Mouse (Mus musculus) hindbrain, embryonic 15.5 days (tissue): ENCODE results near the gene Obox6. TPM values are rescaled to one million over a fixed set of nuclear protein-coding genes. Genes with fewer than 3 reads are reported as not detected.

Experiments used
- ATAC-seq: fragments of 200-750 bp; cut with Nextera tagmentation; 2 replicates; pipeline ENCODE4 v1.8.0; 2017; ENCODE audit warnings: low read depth, moderate number of reproducible peaks, moderate TSS enrichment; ENCODE audit not compliant: low FRiP score
- H3K27ac ChIP-seq: fragments of 300-500 bp; sonication (generic); replicated peaks from 2 replicates; pipeline ENCODE4 v1.5.1; 2015; ENCODE audit warnings: mild to moderate bottlenecking, inconsistent platforms
- H3K27me3 ChIP-seq: fragments of 300-500 bp; sonication (generic); 2 replicates; pipeline ENCODE4 v1.6.1; 2015; ENCODE audit warnings: control low read depth, inconsistent platforms
- H3K36me3 ChIP-seq: fragments of 300-500 bp; sonication (generic); 2 replicates; pipeline ENCODE4 v1.6.1; 2015; ENCODE audit warnings: control low read depth, inconsistent platforms
- H3K4me1 ChIP-seq: fragments of 300-500 bp; sonication (generic); replicated peaks from 2 replicates; pipeline ENCODE4 v1.6.1; 2015; ENCODE audit warnings: control low read depth, inconsistent platforms
- H3K4me2 ChIP-seq: fragments of 300-500 bp; sonication (generic); 2 replicates; pipeline ENCODE4 v1.6.1; 2015; ENCODE audit warnings: moderate library complexity, mild to moderate bottlenecking, inconsistent platforms
- H3K4me3 ChIP-seq: fragments of 300-500 bp; sonication (generic); 2 replicates; pipeline ENCODE4 v1.5.1; 2015; ENCODE audit warnings: mild to moderate bottlenecking, inconsistent platforms
- H3K9ac ChIP-seq: fragments of 300-500 bp; sonication (generic); 2 replicates; pipeline ENCODE4 v1.6.1; 2015; ENCODE audit warnings: inconsistent platforms
- H3K9me3 ChIP-seq: fragments of 300-500 bp; sonication (generic); 2 replicates; pipeline ENCODE4 v1.6.1; 2016; ENCODE audit warnings: control low read depth, inconsistent platforms
- WGBS: fragments of 180-500 bp; shearing (Covaris S2); methylation state at CpG from one replicate; pipeline ENCODE4 v1.1.7; 2015; 5-methylcytosine and 5-hydroxymethylcytosine counted together
- polyA plus RNA-seq: library from polyadenylated mRNA; unstranded; fragments of >200 nt; fragmentation: Nextera tagmentation; extraction: Ambion mirVana; gene quantifications from 2 replicates; pipeline ENCODE4 v1.2.1, GENCODE M21; 2015

Obox6 gene
- polyA plus RNA-seq, result not detected in 2 replicates

- 93% methylated on average over 3 of the region's 3 CpGs for WGBS
Observed at GRCm38 (mm10) chr7:15839578-15839977, at the start of gene Obox6. Obox6 (minus strand) TSS chr7:15839678.

GRCm38 (mm10) chr7:15884127-15884526, 44.6 kb upstream of the Obox6 start:
- H3K27me3 ChIP-seq, result no peaks in the 10 kb centered on the region
- H3K4me2 ChIP-seq, result no peak overlapping the region
- H3K9me3 ChIP-seq, result no peaks in the 10 kb centered on the region
- no peaks in the 10 kb centered on the region for H3K4me1 ChIP-seq
- no peak overlapping the region for H3K4me3 ChIP-seq
- H3K36me3 ChIP-seq, result no peaks in the 10 kb centered on the region
- no peak for ATAC-seq
- no peak overlapping the region for H3K9ac ChIP-seq
- no peak overlapping the region for H3K27ac ChIP-seq
- 90% methylated on average over 2 of the region's 2 CpGs for WGBS

More at GRCm38 (mm10) chr7:15839578-15839977, at the start of gene Obox6:
- Histone ChIP-seq H3K4me2 (no peak within 1 kb of the TSS), H3K27me3 (no peaks in the 10 kb centered on the region), H3K36me3 (no peaks in the 10 kb centered on the region), H3K4me1 (no peaks in the 10 kb centered on the region), H3K4me3 (no peak within 1 kb of the TSS), H3K9me3 (peaks cover 6% of the 10 kb centered on the region; the same call in 1 of the 2 replicates), H3K27ac (no peak within 1 kb of the TSS), H3K9ac (no peak within 1 kb of the TSS)
- ATAC-seq, result no peak

- no peaks in the 10 kb centered on the region for H3K36me3 ChIP-seq
- no peaks in the 10 kb centered on the region for H3K4me1 ChIP-seq
- H3K9ac ChIP-seq, result no peak within 1 kb of the TSS
- H3K4me3 ChIP-seq, result no peak within 1 kb of the TSS
- H3K27ac ChIP-seq, result no peak within 1 kb of the TSS
- H3K4me2 ChIP-seq, result no peak within 1 kb of the TSS
- no peak for ATAC-seq
- H3K27me3 ChIP-seq, result no peaks in the 10 kb centered on the region
- no peaks in the 10 kb centered on the region for H3K9me3 ChIP-seq
- 92% methylated on average over 2 of the region's 2 CpGs for WGBS
Observed at GRCm38 (mm10) chr7:15882317-15882716, 42.8 kb upstream of the Obox6 start, which contains the start of gene Crxos. Crxos (plus strand) TSS chr7:15882617.

- Histone ChIP-seq H3K27me3 (no peaks in the 10 kb centered on the region), H3K36me3 (no peaks in the 10 kb centered on the region), H3K27ac (no peak overlapping the region), H3K4me3 (no peak overlapping the region), H3K9me3 (no peaks in the 10 kb centered on the region), H3K4me2 (no peak overlapping the region), H3K9ac (no peak overlapping the region), H3K4me1 (no peaks in the 10 kb centered on the region)
- no peak for ATAC-seq
- WGBS, result 67% methylated on average over 3 of the region's 3 CpGs
Observed at GRCm38 (mm10) chr7:15881831-15882230, 42.4 kb upstream of the Obox6 start.

GRCm38 (mm10) chr7:15881388-15881787, 41.9 kb upstream of the Obox6 start:
- Histone ChIP-seq H3K4me1 (no peaks in the 10 kb centered on the region), H3K9me3 (no peaks in the 10 kb centered on the region), H3K36me3 (no peaks in the 10 kb centered on the region), H3K9ac (no peak overlapping the region), H3K27me3 (no peaks in the 10 kb centered on the region), H3K4me3 (no peak overlapping the region), H3K27ac (no peak overlapping the region), H3K4me2 (no peak overlapping the region)
- ATAC-seq, result 0 out of 2 replicates have a peak, but pooled peaks have one; percentile 23
- 7% methylated on average over 7 of the region's 7 CpGs for WGBS

GRCm38 (mm10) chr7:15879756-15880155, 40.3 kb upstream of the Obox6 start, which contains the start of gene Crx:
Crx (minus strand) TSS chr7:15879968.
- ATAC-seq, result no peak
- Histone ChIP-seq H3K4me3 (no peak within 1 kb of the TSS), H3K4me2 (no peak within 1 kb of the TSS), H3K9me3 (no peaks in the 10 kb centered on the region), H3K36me3 (no peaks in the 10 kb centered on the region), H3K27me3 (no peaks in the 10 kb centered on the region), H3K27ac (no peak within 1 kb of the TSS), H3K4me1 (no peaks in the 10 kb centered on the region), H3K9ac (no peak within 1 kb of the TSS)
- 48% methylated on average over 4 of the region's 4 CpGs for WGBS

GRCm38 (mm10) chr7:15864104-15864503, 24.6 kb upstream of the Obox6 start:
- Histone ChIP-seq H3K4me2 (no peak overlapping the region), H3K27me3 (no peaks in the 10 kb centered on the region), H3K36me3 (no peaks in the 10 kb centered on the region), H3K4me3 (no peak overlapping the region), H3K9me3 (no peaks in the 10 kb centered on the region), H3K4me1 (no peaks in the 10 kb centered on the region), H3K27ac (no peak overlapping the region), H3K9ac (no peak overlapping the region)
- WGBS, result 72% methylated on average over 4 of the region's 4 CpGs
- ATAC-seq, result no peak

GRCm38 (mm10) chr7:15859657-15860056, 20.2 kb upstream of the Obox6 start:
- no peak for ATAC-seq
- Histone ChIP-seq H3K4me1 (no peaks in the 10 kb centered on the region), H3K9me3 (no peaks in the 10 kb centered on the region), H3K36me3 (no peaks in the 10 kb centered on the region), H3K9ac (no peak overlapping the region), H3K4me2 (no peak overlapping the region), H3K4me3 (no peak overlapping the region), H3K27ac (no peak overlapping the region), H3K27me3 (no peaks in the 10 kb centered on the region)
- WGBS, result 44% methylated on average over 2 of the region's 2 CpGs

Other genes with a start within 250 kb of the Obox6 start
- gene Obox3, start 199.8 kb downstream of the Obox6 start, polyA plus RNA-seq, result not detected in 2 replicates
- not detected in 2 replicates for gene Obox5, start 89.5 kb downstream of the Obox6 start, polyA plus RNA-seq
- 0.16 TPM in 1 of 2 replicates, not detected in the other for gene Crx, start 40.3 kb upstream of the Obox6 start, polyA plus RNA-seq
- not detected in 2 replicates for gene Crxos, start 42.9 kb upstream of the Obox6 start, polyA plus RNA-seq
- 1,476 and 1,563 TPM in 2 replicates for gene Selenow, start 82.7 kb upstream of the Obox6 start, polyA plus RNA-seq
- gene Nop53, start 106.4 kb upstream of the Obox6 start, polyA plus RNA-seq, result 110 and 114 TPM in 2 replicates
- 6.5 and 6.9 TPM in 2 replicates for gene Ehd2, start 127.9 kb upstream of the Obox6 start, polyA plus RNA-seq
- gene Bicra, start 208.2 kb upstream of the Obox6 start, polyA plus RNA-seq, result 7.5 and 8.7 TPM in 2 replicates
- gene Zfp541, start 222.1 kb upstream of the Obox6 start, polyA plus RNA-seq, result 0.06 and 0.26 TPM in 2 replicates